Mouse (Mus musculus) forebrain, postnatal 0 days (tissue): ENCODE measurements around the gene Etl4. TPM values are rescaled to one million over a fixed set of nuclear protein-coding genes. Genes with fewer than 3 reads are reported as not detected.

Experiments
- ATAC-seq: fragments of 200-750 bp; cut with Nextera tagmentation; 2 replicates; pipeline ENCODE4 v1.8.0; 2017; ENCODE audit warnings: mild to moderate bottlenecking, moderate library complexity
- DNase-seq: peaks from one replicate; pipeline ENCODE4 v3.0.0-alpha.2; 2015
- H3K27ac ChIP-seq: fragments of 300-500 bp; sonication (generic); 2 replicates; pipeline ENCODE4 v1.5.1; 2014; ENCODE audit warnings: low read depth, mild to moderate bottlenecking, antibody characterized with exemption, low read length, moderate library complexity, mixed read lengths
- H3K27me3 ChIP-seq: fragments of 300-500 bp; sonication (generic); 2 replicates; pipeline ENCODE4 v1.6.1; 2014; ENCODE audit warnings: mild to moderate bottlenecking, low read length, mixed read lengths; ENCODE audit not compliant: insufficient read depth
- H3K36me3 ChIP-seq: fragments of 300-500 bp; sonication (generic); 2 replicates; pipeline ENCODE4 v1.6.1; 2014; ENCODE audit warnings: mild to moderate bottlenecking, moderate library complexity; ENCODE audit not compliant: insufficient read depth
- H3K4me1 ChIP-seq: fragments of 300-500 bp; sonication (generic); 2 replicates; pipeline ENCODE4 v1.6.1; 2014; ENCODE audit warnings: antibody characterized with exemption; ENCODE audit not compliant: insufficient read depth
- H3K4me2 ChIP-seq: fragments of 300-500 bp; sonication (generic); 2 replicates; pipeline ENCODE4 v1.6.1; 2014; ENCODE audit warnings: low read depth, mild to moderate bottlenecking, moderate library complexity
- H3K4me3 ChIP-seq: fragments of 300-500 bp; sonication (generic); 2 replicates; pipeline ENCODE4 v1.5.1; 2014; ENCODE audit warnings: low read depth, low read length, mixed read lengths
- H3K9ac ChIP-seq: fragments of 300-500 bp; sonication (generic); 2 replicates; pipeline ENCODE4 v1.6.1; 2014; ENCODE audit warnings: mild to moderate bottlenecking
- H3K9me3 ChIP-seq: fragments of 300-500 bp; sonication (generic); 2 replicates; pipeline ENCODE4 v1.6.1; 2016; ENCODE audit warnings: low read length
- CTCF ChIP-seq: sonication (generic); IDR thresholded peaks from 2 replicates; pipeline ENCODE4 v1.5.1; 2016; ENCODE audit warnings: antibody characterized with exemption, control low read depth, low read depth
- WGBS: fragments of 180-500 bp; shearing (Covaris S2); extraction: QIAGEN DNeasy Blood & Tissue Kit; methylation state at CpG from one replicate; pipeline ENCODE4 v1.1.7; 2014; 5-methylcytosine and 5-hydroxymethylcytosine counted together
- polyA plus RNA-seq: library from polyadenylated mRNA; unstranded; fragments of >200 nt; fragmentation: Nextera tagmentation; extraction: Ambion mirVana; gene quantifications from 2 replicates; pipeline ENCODE4 v1.2.1, GENCODE M21; 2015
- total RNA-seq: library from RNA; depleted of rRNA; stranded (reverse); fragments of >200 nt; gene quantifications from 2 replicates; pipeline ENCODE4 v1.2.3, GENCODE M21; 2014

Gene Etl4
- total and polyA plus RNA-seq, 2 experiments from 2014 or later: 7.2 to 13.6 TPM

GRCm38 (mm10) chr2:20293336-20293735 is 383.8 kb downstream of the Etl4 start:
- no peak overlapping the region for H3K4me3 ChIP-seq
- peak; percentile 69 for ATAC-seq
- no peaks in the 10 kb centered on the region for H3K9me3 ChIP-seq
- WGBS: 70% methylated on average over 8 of the region's 8 CpGs
- no peaks in the 10 kb centered on the region for H3K27me3 ChIP-seq
- no peaks in the 10 kb centered on the region for H3K4me1 ChIP-seq
- H3K4me2 ChIP-seq: no peak overlapping the region
- H3K9ac ChIP-seq: no peak overlapping the region
- no peak overlapping the region for H3K27ac ChIP-seq
- no peaks in the 10 kb centered on the region for H3K36me3 ChIP-seq
- peak; percentile 73 for DNase-seq
- no peak for TF ChIP-seq CTCF

- no peak for ATAC-seq
- 18% methylated on average over 4 of the region's 4 CpGs for WGBS
- no peaks in the 10 kb centered on the region for H3K4me1 ChIP-seq
Measured at GRCm38 (mm10) chr2:20294596-20294995, 385.0 kb downstream of the Etl4 start.

GRCm38 (mm10) chr2:20302517-20302916 is 392.9 kb downstream of the Etl4 start:
- TF ChIP-seq CTCF: no peak
- 90% methylated on average over 3 of the region's 3 CpGs for WGBS
- no peak for DNase-seq

More at GRCm38 (mm10) chr2:20294596-20294995, 385.0 kb downstream of the Etl4 start:
- Histone ChIP-seq H3K27me3 (no peaks in the 10 kb centered on the region), H3K9me3 (no peaks in the 10 kb centered on the region), H3K36me3 (no peaks in the 10 kb centered on the region), H3K9ac (no peak overlapping the region), H3K27ac (no peak overlapping the region), H3K4me3 (no peak overlapping the region), H3K4me2 (no peak overlapping the region)
- no peak for TF ChIP-seq CTCF
- DNase-seq: no peak

GRCm38 (mm10) chr2:20324954-20325353 is 415.4 kb downstream of the Etl4 start:
- Histone ChIP-seq H3K36me3 (no peaks in the 10 kb centered on the region), H3K4me3 (no peak overlapping the region), H3K4me1 (no peaks in the 10 kb centered on the region), H3K27ac (no peak overlapping the region), H3K9ac (no peak overlapping the region), H3K27me3 (no peaks in the 10 kb centered on the region), H3K9me3 (no peaks in the 10 kb centered on the region), H3K4me2 (no peak overlapping the region)
- WGBS: 41% methylated on average over 1 of the region's 1 CpGs
- ATAC-seq (peak; percentile 71), DNase-seq (peak; percentile 33)
- TF ChIP-seq CTCF: no peak

More at GRCm38 (mm10) chr2:20302517-20302916, 392.9 kb downstream of the Etl4 start:
- Histone ChIP-seq H3K9me3 (no peaks in the 10 kb centered on the region), H3K27ac (no peak overlapping the region), H3K4me2 (no peak overlapping the region), H3K4me3 (no peak overlapping the region), H3K4me1 (no peaks in the 10 kb centered on the region), H3K27me3 (no peaks in the 10 kb centered on the region), H3K36me3 (no peaks in the 10 kb centered on the region), H3K9ac (no peak overlapping the region)
- no peak; the same call in 1 of the 2 replicates for ATAC-seq

GRCm38 (mm10) chr2:20336176-20336575 is 426.6 kb downstream of the Etl4 start:
- H3K27me3 ChIP-seq: no peaks in the 10 kb centered on the region
- no peak overlapping the region for H3K4me2 ChIP-seq
- ATAC-seq (no peak), DNase-seq (no peak)
- peaks cover 3% of the 10 kb centered on the region; the same call in 1 of the 2 replicates for H3K4me1 ChIP-seq
- H3K36me3 ChIP-seq: no peaks in the 10 kb centered on the region
- no peak overlapping the region for H3K9ac ChIP-seq
- no peak for TF ChIP-seq CTCF
- H3K4me3 ChIP-seq: no peak overlapping the region
- 79% methylated on average over 6 of the region's 6 CpGs for WGBS
- H3K27ac ChIP-seq: no peak overlapping the region
- no peaks in the 10 kb centered on the region for H3K9me3 ChIP-seq

GRCm38 (mm10) chr2:20339016-20339734 is 429.6 kb downstream of the Etl4 start:
- no peak for DNase-seq
- no peak overlapping the region for H3K4me3 ChIP-seq

GRCm38 (mm10) chr2:20339919-20340318 is 430.3 kb downstream of the Etl4 start:
- H3K4me1 ChIP-seq: peaks cover 3% of the 10 kb centered on the region; the same call in 1 of the 2 replicates
- 0 out of 2 replicates have a peak overlapping the region, but pooled peaks have one; percentile 1 for H3K27ac ChIP-seq
- H3K9me3 ChIP-seq: no peaks in the 10 kb centered on the region
- H3K4me2 ChIP-seq: peak overlapping the region; percentile 51
- ATAC-seq (0 out of 2 replicates have a peak, but pooled peaks have one; percentile 16), DNase-seq (peak; percentile 15)
- peak overlapping the region; percentile 18; the same call in 1 of the 2 replicates for H3K9ac ChIP-seq
- no peak for TF ChIP-seq CTCF
- WGBS: 6% methylated on average over 12 of the region's 12 CpGs
- peak overlapping the region; percentile 29 for H3K4me3 ChIP-seq
- H3K27me3 ChIP-seq: no peaks in the 10 kb centered on the region
- H3K36me3 ChIP-seq: no peaks in the 10 kb centered on the region

More at GRCm38 (mm10) chr2:20339016-20339734, 429.6 kb downstream of the Etl4 start:
- Histone ChIP-seq H3K36me3 (no peaks in the 10 kb centered on the region), H3K4me1 (peaks cover 3% of the 10 kb centered on the region; the same call in 1 of the 2 replicates), H3K27ac (0 out of 2 replicates have a peak overlapping the region, but pooled peaks have one; percentile 1), H3K27me3 (no peaks in the 10 kb centered on the region), H3K4me2 (peak overlapping the region; percentile 51), H3K9me3 (no peaks in the 10 kb centered on the region), H3K9ac (peak overlapping the region; percentile 18; the same call in 1 of the 2 replicates)
- no peak for ATAC-seq
- WGBS: 45% methylated on average over 7 of the region's 7 CpGs
- TF ChIP-seq CTCF: no peak
